Mouse (Mus musculus) MEL (cell line): ENCODE measurements around the gene Hist1h2ad. TPM values are rescaled to one million over a fixed set of nuclear protein-coding genes. Genes with fewer than 3 reads are reported as not detected.
"Not testable (repeated sequence)": the region's sequence is repeated elsewhere in the genome, so short reads cannot be mapped to it uniquely, and the experiment has no call there.

ENCODE experiments used
- DNase-seq: peaks from one replicate; pipeline ENCODE4 v3.0.0; 2011; ENCODE audit warnings: low read depth, low spot score
- H3K27ac ChIP-seq: 2 replicates; pipeline ENCODE4 v1.5.1; 2012; ENCODE audit warnings: low read depth, mild to moderate bottlenecking, control low read depth, low read length, moderate library complexity; ENCODE audit not compliant: control insufficient read depth
- H3K27me3 ChIP-seq, 2 experiments: fragments of 150-350 bp in 1 of 2; sonication (generic) in 1 of 2; 2 replicates each; pipeline ENCODE4 v1.6.1; 2012; ENCODE audit warnings: low read length in 2 of 2, mild to moderate bottlenecking in 2 of 2, improper control_type of control experiment in 1 of 2, moderate library complexity in 1 of 2; ENCODE audit not compliant: insufficient read depth in 2 of 2, control insufficient read depth in 1 of 2
- H3K36me3 ChIP-seq, 2 experiments: 2 replicates each; pipeline ENCODE4 v1.6.1; 2012 to 2014; ENCODE audit warnings: low read length in 2 of 2, improper control_type of control experiment in 1 of 2, inconsistent platforms in 1 of 2, mild to moderate bottlenecking in 1 of 2; ENCODE audit not compliant: insufficient read depth in 2 of 2, control insufficient read depth in 1 of 2
- H3K4me1 ChIP-seq, 2 experiments: fragments of 150-350 bp in 1 of 2; sonication (generic) in 1 of 2; 2 replicates each; pipeline ENCODE4 v1.6.1; 2012; ENCODE audit warnings: low read length in 2 of 2, improper control_type of control experiment in 1 of 2, mild to moderate bottlenecking in 1 of 2; ENCODE audit not compliant: insufficient read depth in 2 of 2, control insufficient read depth in 1 of 2
- H3K4me3 ChIP-seq, 2 experiments: fragments of 150-350 bp in 1 of 2; sonication (generic) in 1 of 2; 2 replicates each; pipeline ENCODE4 v1.5.1; 2012; ENCODE audit warnings: low read depth in 2 of 2, low read length in 2 of 2, mild to moderate bottlenecking in 2 of 2, moderate library complexity in 2 of 2, control low read depth in 1 of 2, improper control_type of control experiment in 1 of 2; ENCODE audit not compliant: control insufficient read depth in 1 of 2, insufficient read depth in 1 of 2
- H3K79me2 ChIP-seq: 2 replicates; pipeline ENCODE4 v1.6.1; 2012; ENCODE audit warnings: mild to moderate bottlenecking, low read length, moderate library complexity; ENCODE audit not compliant: control insufficient read depth, poor library complexity, insufficient read depth
- H3K9ac ChIP-seq: 2 replicates; pipeline ENCODE4 v1.6.1; 2012; ENCODE audit warnings: low read depth, mild to moderate bottlenecking, control low read depth, low read length, moderate library complexity; ENCODE audit not compliant: control insufficient read depth, poor library complexity, severe bottlenecking
- H3K9me3 ChIP-seq: fragments of 150-350 bp; sonication (generic); replicated peaks from 2 replicates; pipeline ENCODE4 v1.6.1; 2012; ENCODE audit warnings: mild to moderate bottlenecking, low read length, improper control_type of control experiment, moderate library complexity; ENCODE audit not compliant: insufficient read depth
- CHD1 ChIP-seq: IDR thresholded peaks from 2 replicates; pipeline ENCODE4 v1.6.1; 2012; ENCODE audit warnings: low read depth, mild to moderate bottlenecking, inconsistent platforms, low read length, improper control_type of control experiment
- CTCF ChIP-seq, 3 experiments: IDR thresholded peaks in 2 of 3; conservative IDR thresholded peaks in 1 of 3; 2 replicates each; pipeline ENCODE4 v1.5.1; 2011 to 2012; ENCODE audit warnings: low read length in 3 of 3, low read depth in 2 of 3, mild to moderate bottlenecking in 2 of 3, improper control_type of control experiment in 1 of 3, inconsistent platforms in 1 of 3, mixed read lengths in 1 of 3, moderate library complexity in 1 of 3; ENCODE audit not compliant: control insufficient read depth in 1 of 3, insufficient read depth in 1 of 3, poor library complexity in 1 of 3, severe bottlenecking in 1 of 3
- EP300 ChIP-seq, 2 experiments: IDR thresholded peaks; 2 replicates each; pipeline ENCODE4 v1.6.1; 2011; ENCODE audit warnings: improper control_type of control experiment in 2 of 2, low read length in 2 of 2, low read depth in 1 of 2, mild to moderate bottlenecking in 1 of 2
- GATA1 ChIP-seq: IDR thresholded peaks from 2 replicates; pipeline ENCODE4 v1.6.1; 2011; ENCODE audit warnings: low read depth, low read length, improper control_type of control experiment
- HCFC1 ChIP-seq: IDR thresholded peaks from 2 replicates; pipeline ENCODE4 v1.6.1; 2012; ENCODE audit warnings: low read depth, mild to moderate bottlenecking, inconsistent platforms, low read length, improper control_type of control experiment, moderate library complexity
- MYC ChIP-seq: IDR thresholded peaks from 2 replicates; pipeline ENCODE4 v1.6.1; 2011; ENCODE audit warnings: low read depth, mild to moderate bottlenecking, low read length, improper control_type of control experiment, moderate library complexity
- POLR2A ChIP-seq, 2 experiments: IDR thresholded peaks; 2 replicates each; pipeline ENCODE4 v1.6.1; 2011 to 2012; ENCODE audit warnings: low read length in 2 of 2, mild to moderate bottlenecking in 2 of 2, control low read depth in 1 of 2, improper control_type of control experiment in 1 of 2, low read depth in 1 of 2, moderate library complexity in 1 of 2; ENCODE audit not compliant: control insufficient read depth in 1 of 2, insufficient read depth in 1 of 2, poor library complexity in 1 of 2
- POLR2AphosphoS2 ChIP-seq: IDR thresholded peaks from 2 replicates; pipeline ENCODE4 v1.6.1; 2011; ENCODE audit warnings: low read length, improper control_type of control experiment
- POLR2AphosphoS5 ChIP-seq: IDR thresholded peaks from 2 replicates; pipeline ENCODE4 v1.6.1; 2012; ENCODE audit warnings: low read depth, borderline replicate concordance, mild to moderate bottlenecking, inconsistent platforms, low read length, moderate library complexity, mixed read lengths
- TAL1 ChIP-seq: IDR thresholded peaks from 2 replicates; pipeline ENCODE4 v1.6.1; 2012; ENCODE audit warnings: mild to moderate bottlenecking, inconsistent platforms, low read length, moderate library complexity, mixed read lengths
- TBP ChIP-seq: IDR thresholded peaks from 2 replicates; pipeline ENCODE4 v1.8.0; 2011; ENCODE audit warnings: low read depth, low read length, improper control_type of control experiment
- TCF12 ChIP-seq: IDR thresholded peaks from 2 replicates; pipeline ENCODE4 v1.6.1; 2014; ENCODE audit warnings: low read depth, mild to moderate bottlenecking, inconsistent platforms, low read length, improper control_type of control experiment, moderate library complexity
- UBTF ChIP-seq: IDR thresholded peaks from 2 replicates; pipeline ENCODE4 v1.6.1; 2012; ENCODE audit warnings: low read depth, mild to moderate bottlenecking, inconsistent platforms, low read length, improper control_type of control experiment, moderate library complexity, borderline replicate concordance; ENCODE audit not compliant: insufficient read depth
- polyA plus RNA-seq, 2 experiments: library from polyadenylated mRNA; stranded (reverse) in 1 of 2; unstranded in 1 of 2; fragments of >175 nt in 1 of 2; fragments of >200 nt in 1 of 2; gene quantifications; 2 replicates each; pipeline versions ENCODE4 v1.2.1 to v1.2.4; 2012; ENCODE audit warnings: low replicate concordance in 2 of 2, low read depth in 1 of 2; ENCODE audit not compliant: insufficient read length in 2 of 2, insufficient read depth in 1 of 2, missing spikeins in 1 of 2
- total RNA-seq: library from RNA; depleted of rRNA; stranded (reverse); fragments of 300-350 nt; gene quantifications from 2 replicates; pipeline ENCODE4 v1.2.3, GENCODE M21; 2012

Hist1h2ad gene
- total and polyA plus RNA-seq, 3 experiments, result 0.14 to 924 TPM; not detected in 1

DNA sequence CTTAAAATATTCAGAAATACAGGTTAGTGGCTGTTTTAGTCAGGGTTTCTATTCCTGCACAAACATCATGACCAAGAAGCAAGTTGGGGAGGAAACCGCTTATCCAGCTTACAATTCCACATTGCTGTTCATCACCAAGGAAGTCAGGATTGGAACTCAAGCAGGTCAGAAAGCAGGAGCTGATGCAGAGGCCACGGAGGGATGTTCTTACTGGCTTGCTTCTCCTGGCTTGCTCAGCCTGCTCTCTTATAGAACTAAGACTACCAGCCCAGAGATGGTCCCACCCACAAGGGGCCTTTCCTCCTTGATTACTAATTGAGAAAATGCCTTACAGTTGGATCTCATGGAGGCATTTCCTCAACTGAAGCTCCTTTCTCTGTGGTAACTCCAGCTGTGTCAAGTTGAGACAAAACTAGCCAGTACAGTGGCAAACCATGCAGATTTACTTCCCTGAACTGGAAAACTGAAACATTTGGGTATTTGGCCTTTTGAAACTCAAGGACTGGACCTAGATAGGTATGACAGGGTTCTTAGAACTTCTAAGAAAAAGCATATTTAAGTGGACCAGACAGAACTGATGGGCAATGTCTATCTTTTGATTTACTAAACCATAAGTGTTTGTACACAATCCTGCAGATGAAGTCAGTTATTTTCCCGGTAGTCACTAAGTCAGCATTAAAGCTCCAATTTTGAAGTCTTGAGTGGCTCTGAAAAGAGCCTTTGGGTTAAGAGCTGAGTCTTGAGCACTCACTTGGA lies 31.8 kb upstream of the Hist1h2ad start:
- H3K4me1 ChIP-seq, H3K27me3 ChIP-seq, H3K9me3 ChIP-seq, H3K79me2 ChIP-seq: not testable (repeated sequence)
- DNase-seq, result peak; percentile 82
- Histone ChIP-seq H3K4me3 (peak overlapping the region; percentile 51 to 56), H3K9ac (peak overlapping the region; percentile 87), H3K27ac (peak overlapping the region; percentile 95), H3K36me3 (peaks cover 0 to 20% of the 10 kb centered on the region in 2 experiments; a peak in 2 of 4 replicates)
- TF ChIP-seq TBP, result peak; percentile 44; the same call in 1 of the 2 replicates
- TF ChIP-seq POLR2AphosphoS5, result peak; percentile 87; the same call in 1 of the 2 replicates

DNA sequence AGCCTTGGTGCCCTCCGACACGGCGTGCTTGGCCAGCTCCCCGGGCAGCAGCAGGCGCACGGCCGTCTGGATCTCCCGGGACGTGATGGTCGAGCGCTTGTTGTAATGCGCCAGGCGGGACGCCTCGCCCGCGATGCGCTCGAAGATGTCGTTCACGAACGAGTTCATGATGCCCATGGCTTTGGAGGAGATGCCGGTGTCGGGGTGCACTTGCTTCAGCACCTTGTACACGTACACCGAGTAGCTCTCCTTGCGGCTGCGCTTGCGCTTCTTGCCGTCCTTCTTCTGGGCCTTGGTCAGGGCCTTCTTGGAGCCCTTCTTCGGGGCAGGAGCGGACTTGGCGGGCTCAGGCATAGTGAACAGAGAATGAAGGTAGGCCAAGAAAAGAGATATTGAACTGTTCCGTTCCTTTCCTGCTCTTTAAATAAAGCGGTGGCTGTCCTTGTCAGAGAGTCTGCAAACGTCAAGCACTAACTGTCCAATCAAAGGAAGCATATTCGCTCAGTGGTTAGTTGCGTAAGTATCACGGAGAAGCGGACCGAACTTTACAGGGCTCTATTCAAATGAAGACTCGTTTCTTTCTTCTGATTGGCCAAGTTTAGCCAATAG lies 31.1 kb upstream of the Hist1h2ad start, which contains the start of gene Hist1h2bh:
Hist1h2bh (minus strand) TSS at position 394 of the 609 bp plus-strand sequence.
- Histone ChIP-seq H3K27ac (peak within 1 kb of the TSS; percentile 99), H3K36me3 (peaks cover 0 to 18% of the 10 kb centered on the region in 2 experiments; a peak in 2 of 4 replicates), H3K4me3 (peak within 1 kb of the TSS; percentile 47 to 56)
- H3K27me3 ChIP-seq, H3K79me2 ChIP-seq: not testable (repeated sequence)
- peak; percentile 99 for DNase-seq
- TF ChIP-seq GATA1 (0 out of 2 replicates have a peak, but pooled peaks have one; percentile 10), POLR2AphosphoS5 (peak; percentile 94; the same call in 1 of the 2 replicates), UBTF (peak; percentile 94; the same call in 1 of the 2 replicates), TBP (peak; percentile 100), POLR2A (IDR thresholded peaks at IDR 0.05; ENCODE audit: control insufficient read depth in 1 of 2, insufficient read depth in 1 of 2, low read depth in 1 of 2, low read length in 2 of 2, poor library complexity in 1 of 2) (peak; percentile 97 to 99)
- TF ChIP-seq, all 39 proteins: peak for 5; not testable (repeated sequence) for 34
- not testable (repeated sequence) for H3K4me1 ChIP-seq, H3K9me3 ChIP-seq
- H3K9ac ChIP-seq, result peak within 1 kb of the TSS; percentile 87

DNA sequence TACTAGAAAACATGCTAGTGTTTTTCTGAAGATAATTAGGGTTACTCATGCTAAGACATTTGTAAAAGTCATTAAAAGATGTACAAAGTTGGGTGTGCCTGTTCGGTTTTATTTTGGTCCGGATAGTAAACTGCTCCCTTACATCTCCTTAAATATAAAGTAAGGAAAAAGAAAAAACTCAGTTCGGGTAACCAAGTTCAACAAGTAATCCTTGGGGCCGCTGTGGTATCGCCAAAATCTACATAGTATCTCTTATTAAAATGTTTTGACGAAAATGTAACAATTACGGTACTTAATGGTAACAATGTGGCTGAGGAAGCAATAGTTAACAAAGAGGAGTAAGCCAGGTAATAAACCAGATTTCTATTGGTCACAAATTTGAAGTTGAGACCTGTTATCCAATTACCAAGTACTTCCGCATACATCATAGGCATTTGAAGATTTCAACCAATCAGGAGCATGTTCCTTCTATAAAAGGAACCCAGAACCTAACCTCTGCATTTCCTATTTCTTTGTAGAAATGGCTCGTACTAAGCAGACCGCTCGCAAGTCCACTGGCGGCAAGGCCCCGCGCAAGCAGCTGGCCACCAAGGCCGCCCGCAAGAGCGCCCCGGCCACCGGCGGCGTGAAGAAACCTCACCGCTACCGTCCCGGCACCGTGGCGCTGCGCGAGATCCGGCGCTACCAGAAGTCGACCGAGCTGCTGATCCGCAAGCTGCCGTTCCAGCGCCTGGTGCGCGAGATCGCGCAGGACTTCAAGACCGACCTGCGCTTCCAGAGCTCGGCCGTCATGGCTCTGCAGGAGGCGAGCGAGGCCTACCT lies 30.0 kb upstream of the Hist1h2ad start, which contains the start of gene Hist1h3f:
Hist1h3f (plus strand) TSS at position 88 of the 822 bp plus-strand sequence.
- peaks cover 0 to 23% of the 10 kb centered on the region in 2 experiments; a peak in 2 of 4 replicates for H3K36me3 ChIP-seq
- no peaks in the 10 kb centered on the region for H3K9me3 ChIP-seq
- H3K27ac ChIP-seq, result peak within 1 kb of the TSS; percentile 99
- H3K4me1 ChIP-seq, result peaks cover 2 to 6% of the 10 kb centered on the region in 2 experiments; a peak in 3 of 4 replicates
- H3K9ac ChIP-seq, result peak within 1 kb of the TSS; percentile 87
- H3K27me3 ChIP-seq, result no peaks in the 10 kb centered on the region
- DNase-seq, result peak; percentile 96
- peak within 1 kb of the TSS; percentile 47 to 56 for H3K4me3 ChIP-seq
- TF ChIP-seq HCFC1, result no peak
- no peak for TF ChIP-seq POLR2AphosphoS2
- TF ChIP-seq POLR2A (IDR thresholded peaks at IDR 0.05; ENCODE audit: control insufficient read depth in 1 of 2, insufficient read depth in 1 of 2, low read depth in 1 of 2, low read length in 2 of 2, poor library complexity in 1 of 2), result peak; percentile 97 to 99
- TF ChIP-seq UBTF, result peak; percentile 95; the same call in 1 of the 2 replicates
- no peak for TF ChIP-seq EP300 (IDR thresholded peaks at IDR 0.05; ENCODE audit: low read depth in 1 of 2, low read length in 2 of 2)
- no peak for TF ChIP-seq MYC
- no peak for TF ChIP-seq CHD1
- no peak for TF ChIP-seq TCF12
- TF ChIP-seq CTCF (IDR thresholded peaks at IDR 0.05 in 2 of 3, conservative IDR thresholded peaks at IDR 0.05 in 1 of 3; ENCODE audit: control insufficient read depth in 1 of 3, insufficient read depth in 1 of 3, low read depth in 2 of 3, low read length in 3 of 3, poor library complexity in 1 of 3, severe bottlenecking in 1 of 3), result no peak
- no peak for TF ChIP-seq TAL1
- peak; percentile 99; the same call in 1 of the 2 replicates for TF ChIP-seq POLR2AphosphoS5
- TF ChIP-seq TBP, result peak; percentile 99
- H3K79me2 ChIP-seq, result no peaks in the 10 kb centered on the region
